Mouse (Mus musculus) WW6 (cell line): ENCODE data around the gene Cers3.

Source experiments
- DNase-seq: peaks from one replicate; pipeline ENCODE4 v3.0.0-alpha.2; 2013; ENCODE audit warnings: low read depth, low spot score

The Cers3 gene

GRCm38 (mm10) chr7:66743377-66743781, at the start of gene Cers3:
Cers3 (plus strand) TSS chr7:66743504.
- no peak for DNase-seq

GRCm38 (mm10) chr7:66694467-66694866, 48.8 kb upstream of the Cers3 start:
- no peak for DNase-seq

GRCm38 (mm10) chr7:66702721-66703120, 40.6 kb upstream of the Cers3 start:
- no peak for DNase-seq

DNA sequence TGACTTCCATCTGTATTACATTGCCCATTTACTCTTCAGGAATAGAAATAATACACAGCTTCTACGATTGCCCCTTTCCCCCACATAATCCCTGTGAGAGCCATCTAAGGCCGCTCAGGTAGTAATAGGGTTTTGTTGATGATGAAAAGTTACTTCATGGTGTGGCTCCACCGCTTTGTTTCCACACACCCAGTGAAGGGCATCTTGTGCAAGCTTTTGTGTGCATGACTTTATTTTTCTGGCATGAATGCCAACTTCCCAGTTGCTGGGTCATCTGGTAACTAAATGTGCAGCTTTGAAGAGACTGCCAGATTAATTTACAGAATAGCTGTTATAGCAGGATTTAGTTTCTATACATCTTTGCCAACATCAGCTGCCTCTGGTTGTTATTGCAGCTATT, 38.7 kb upstream of the Cers3 start:
- no peak for DNase-seq

GRCm38 (mm10) chr7:66711166-66711565, 32.1 kb upstream of the Cers3 start:
- DNase-seq = no peak

- no peak for DNase-seq
Measured at GRCm38 (mm10) chr7:66724514-66724913, 18.8 kb upstream of the Cers3 start.

GRCm38 (mm10) chr7:66724954-66725353, 18.4 kb upstream of the Cers3 start:
- DNase-seq = no peak

DNA sequence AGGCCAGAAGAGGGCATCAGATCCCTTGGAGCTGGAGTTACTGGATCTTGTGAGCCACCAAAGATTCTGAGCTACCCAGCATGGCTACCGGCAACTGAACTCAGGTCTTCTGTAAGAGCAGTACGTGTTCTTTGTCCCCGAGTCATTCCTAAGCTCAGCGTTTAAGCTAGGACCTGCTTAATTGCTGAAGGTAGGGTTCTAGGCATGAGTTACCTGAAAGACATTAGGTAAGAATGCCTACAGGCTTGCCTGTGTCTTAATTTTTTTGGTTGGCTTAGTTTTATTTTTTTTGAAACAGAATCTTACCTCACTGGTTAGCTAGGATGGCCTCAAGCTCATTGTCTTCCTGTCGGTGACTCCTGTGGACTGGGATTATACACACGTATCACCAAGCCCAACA, 15.2 kb upstream of the Cers3 start:
- DNase-seq = no peak

DNA sequence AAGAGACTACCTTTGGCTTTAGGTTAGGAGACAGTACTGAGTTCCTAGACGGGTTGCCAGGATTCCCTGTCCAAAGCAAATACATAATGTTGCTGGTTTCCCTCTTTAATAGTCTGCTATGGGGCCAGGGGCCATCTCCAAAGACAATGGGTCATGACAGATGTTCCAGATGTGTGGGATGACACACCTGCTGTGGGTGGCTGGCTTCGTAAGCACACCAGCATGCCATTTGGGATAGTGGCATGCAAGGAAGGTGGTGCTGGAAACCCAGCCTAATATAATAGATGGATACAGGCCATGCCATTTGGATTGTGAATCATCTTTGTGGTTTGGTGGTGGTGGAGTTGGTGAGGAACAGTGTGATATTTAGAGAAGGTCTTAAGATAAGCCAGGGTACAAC, 14.1 kb upstream of the Cers3 start:
- DNase-seq = no peak

DNA sequence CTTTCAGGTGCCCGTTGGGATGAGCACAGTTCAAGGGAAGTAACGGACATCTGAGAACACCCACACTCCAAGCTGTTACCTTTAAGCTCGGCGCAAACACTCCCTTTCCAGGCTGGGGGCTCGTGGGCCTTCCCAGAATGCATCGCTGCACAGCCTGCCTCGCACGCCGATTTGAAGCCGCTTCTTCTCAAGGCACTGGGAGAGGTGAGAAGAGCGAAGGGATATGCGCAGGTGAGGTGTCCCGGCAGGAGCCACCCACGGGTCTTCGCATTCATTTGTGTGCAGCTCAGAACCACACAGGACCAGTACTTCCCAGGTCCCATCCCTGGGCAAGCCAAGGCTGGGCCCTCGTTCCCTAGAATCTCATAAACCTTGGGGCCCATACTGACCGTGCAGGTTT, 9.9 kb upstream of the Cers3 start:
- DNase-seq = no peak

DNA sequence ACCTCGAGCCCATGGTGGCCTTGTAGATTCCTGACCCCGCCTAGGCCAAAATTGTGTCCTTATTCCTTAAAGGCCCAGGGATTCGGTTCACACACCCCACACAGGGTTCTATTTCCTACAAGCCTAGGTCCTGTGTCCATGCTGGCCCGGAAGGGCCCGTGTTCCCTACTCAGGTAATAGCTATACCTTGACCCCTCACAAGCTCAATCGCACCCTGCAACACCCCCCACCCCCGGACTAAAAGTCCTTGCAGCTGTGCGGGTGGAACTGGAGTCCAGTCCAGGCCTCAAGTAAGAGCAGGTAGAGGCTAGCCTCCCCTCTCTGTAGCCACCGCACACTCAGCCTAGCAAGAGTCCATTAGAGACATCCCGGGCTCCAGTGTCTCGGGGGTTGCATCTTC, 9.4 kb upstream of the Cers3 start:
- DNase-seq = no peak

GRCm38 (mm10) chr7:66734466-66734865, 8.8 kb upstream of the Cers3 start:
- DNase-seq = no peak

DNA sequence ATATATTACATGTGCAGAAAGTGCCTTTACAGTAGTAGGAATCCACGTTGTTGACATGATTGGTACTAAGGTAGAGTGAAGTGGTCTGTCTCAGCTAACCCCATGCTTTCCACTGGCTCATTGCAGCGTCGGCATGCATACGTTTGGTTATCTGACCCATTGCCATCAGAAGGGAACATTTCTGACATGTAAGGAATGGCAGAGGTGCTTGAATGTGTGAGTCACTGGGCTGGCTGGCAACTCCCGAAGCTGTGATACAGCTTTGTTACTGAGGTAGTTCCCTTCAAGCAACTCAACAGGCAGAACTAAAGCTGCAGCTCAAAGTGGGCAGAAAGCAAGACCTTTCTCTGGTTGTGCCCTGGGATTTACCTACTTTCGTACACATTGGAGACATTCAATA, 8.3 kb upstream of the Cers3 start:
- no peak for DNase-seq

DNA sequence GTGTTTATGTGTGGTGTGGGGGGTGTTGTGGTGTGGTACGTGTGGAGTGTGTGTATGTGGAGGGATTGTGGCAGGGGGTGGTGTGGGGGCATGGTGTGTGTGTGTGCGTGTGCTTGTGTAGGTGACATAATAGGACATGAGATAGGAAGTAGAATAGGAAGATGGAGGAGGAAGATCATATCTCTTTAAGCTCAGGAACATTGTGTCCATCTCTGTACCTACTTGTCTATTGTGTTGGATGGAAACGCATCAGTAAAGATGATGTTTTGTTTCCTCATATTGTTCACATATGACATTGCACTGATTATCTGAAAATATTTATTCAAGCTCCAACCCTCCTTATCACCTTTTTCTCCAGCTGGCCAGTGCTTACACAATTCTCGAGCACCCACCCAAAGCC, 5.9 kb upstream of the Cers3 start:
- DNase-seq = no peak

- no peak for DNase-seq
Measured at GRCm38 (mm10) chr7:66741008-66741407, 2.3 kb upstream of the Cers3 start.

GRCm38 (mm10) chr7:66741412-66741811, 1.9 kb upstream of the Cers3 start:
- DNase-seq = no peak

DNA sequence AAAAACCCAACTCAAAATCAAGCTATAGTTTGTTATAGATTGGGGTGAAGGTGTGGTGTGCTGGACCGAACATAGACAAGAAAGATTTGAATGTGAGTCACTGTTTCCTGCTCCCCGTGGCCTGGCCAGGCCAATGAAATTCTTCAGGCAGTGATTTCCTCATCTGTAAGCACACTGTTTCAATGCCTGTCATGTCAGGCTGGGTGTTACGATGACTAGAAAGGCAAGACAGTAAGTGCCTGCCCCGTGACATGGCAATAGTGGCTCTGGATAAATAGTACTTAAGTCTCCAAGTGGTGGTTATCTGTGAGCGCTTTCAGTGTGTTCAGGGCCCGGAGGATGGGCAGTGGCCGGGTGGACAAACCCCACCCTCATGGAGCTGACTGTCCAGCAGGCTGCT, 3.7 kb downstream of the Cers3 start:
- DNase-seq = no peak

GRCm38 (mm10) chr7:66749998-66750397, 6.7 kb downstream of the Cers3 start:
- DNase-seq = no peak

DNA sequence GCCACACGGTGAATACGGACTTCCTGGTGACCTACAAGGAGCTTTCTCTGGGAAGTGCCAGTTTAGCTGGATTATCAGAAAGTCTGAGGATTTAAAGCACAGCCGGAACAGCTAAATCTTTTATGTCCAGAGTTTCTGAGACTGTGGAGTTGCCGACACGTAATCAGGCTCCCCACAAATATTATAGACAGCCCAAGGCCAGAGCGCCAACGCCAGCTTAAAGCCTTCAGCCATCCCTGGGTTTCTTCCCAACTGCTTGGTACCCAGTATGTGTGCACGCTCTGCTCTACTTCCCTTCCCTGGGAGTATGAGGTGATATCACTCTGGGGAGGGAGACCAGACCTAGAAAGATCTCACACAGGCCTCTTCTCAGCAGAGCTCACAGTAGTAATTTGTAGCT, 10.5 kb downstream of the Cers3 start:
- DNase-seq = no peak

DNA sequence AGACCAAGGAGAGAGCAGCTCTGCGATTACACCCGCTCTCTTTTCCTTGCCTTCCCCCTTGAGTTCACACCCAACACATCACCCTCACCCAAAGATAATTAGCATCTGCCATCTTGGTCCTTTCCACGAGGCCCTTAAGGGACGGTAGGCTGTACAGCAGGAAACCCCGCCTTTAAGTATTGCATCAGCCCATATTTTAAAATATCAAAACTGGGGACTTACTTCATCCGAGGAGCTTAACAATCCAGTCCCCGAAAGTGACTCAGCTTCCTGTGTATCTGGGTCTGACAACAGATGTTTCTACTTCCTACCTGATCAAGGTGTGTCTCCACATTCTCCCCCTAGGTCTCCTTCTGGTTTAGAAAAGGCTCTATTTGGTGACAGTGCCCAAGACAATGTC, 12.3 kb downstream of the Cers3 start:
- DNase-seq = no peak

DNA sequence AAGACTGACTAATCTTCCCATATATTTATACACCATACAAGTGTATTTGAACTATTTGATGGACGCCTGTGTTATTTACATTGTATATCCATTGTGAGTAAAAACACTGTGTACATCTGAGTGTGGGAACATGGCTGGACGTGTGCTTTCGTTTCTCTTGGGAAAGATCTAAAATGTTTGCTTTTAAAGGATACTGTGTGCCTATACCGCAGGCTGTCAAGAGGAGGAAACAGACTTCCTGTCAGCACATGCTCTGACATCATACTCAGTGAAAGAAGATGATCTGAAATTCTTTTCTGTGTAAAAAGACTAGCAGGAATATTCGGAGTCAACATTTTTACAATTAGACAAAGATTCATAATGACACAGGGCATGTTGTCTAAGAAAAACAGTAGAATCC, 26.6 kb downstream of the Cers3 start:
- no peak for DNase-seq

DNA sequence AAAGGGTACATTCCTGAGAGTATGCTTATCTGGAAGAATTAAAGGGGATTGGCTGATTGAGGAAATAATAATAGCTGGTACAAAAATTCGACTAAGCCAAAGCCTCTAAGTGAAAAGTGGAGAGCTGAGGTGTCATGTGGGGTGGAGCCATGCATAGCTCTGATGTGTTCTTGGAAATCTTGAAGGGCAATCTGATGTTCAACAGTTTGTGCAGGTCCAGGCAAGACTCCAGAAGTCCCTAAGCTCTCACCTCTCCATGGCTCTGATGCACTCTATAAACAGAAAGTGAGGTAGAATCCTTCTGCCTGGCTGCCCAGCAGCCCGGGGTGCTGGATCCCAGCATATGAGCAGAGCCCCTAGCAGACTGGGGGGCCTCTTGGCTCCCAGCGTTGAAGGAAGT, 27.4 kb downstream of the Cers3 start:
- no peak for DNase-seq

DNA sequence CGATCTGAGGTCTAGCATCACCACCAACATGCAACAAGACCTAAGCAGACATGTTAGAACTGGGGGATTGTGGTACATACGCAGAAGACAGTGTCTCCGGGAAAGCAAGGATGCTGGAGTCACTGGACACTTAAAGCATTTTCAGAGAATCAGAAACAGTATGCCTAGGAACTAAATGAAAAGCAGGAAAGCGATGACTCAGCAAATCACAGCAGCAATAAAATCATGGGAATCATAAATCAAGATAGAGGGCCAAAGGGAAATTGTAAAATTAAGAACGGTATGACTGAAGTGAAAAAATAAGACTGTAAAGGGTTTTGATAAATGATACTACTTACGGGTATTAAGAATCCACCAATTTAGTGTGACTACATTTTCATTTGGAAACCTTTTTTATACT, 27.9 kb downstream of the Cers3 start:
- no peak for DNase-seq

GRCm38 (mm10) chr7:66779411-66779810, 36.1 kb downstream of the Cers3 start:
- DNase-seq = no peak
